Mouse (Mus musculus): ENCODE data around the gene Kcnk1. TPM values are rescaled to one million over a fixed set of nuclear protein-coding genes. Genes with fewer than 3 reads are reported as not detected.

Gene Kcnk1
- polyA plus RNA-seq, 1 experiment: 40.5 TPM

GRCm38 (mm10) chr8:126068136-126068535, 73.2 kb downstream of the Kcnk1 start:
- H3K27me3 ChIP-seq (ENCODE audit: control insufficient read depth, insufficient read depth, low read length): no peaks in the 10 kb centered on the region
- H3K36me3 ChIP-seq (ENCODE audit: control insufficient read depth, insufficient read depth, low read length): no peaks in the 10 kb centered on the region
- H3K4me1 ChIP-seq (ENCODE audit: control insufficient read depth, insufficient read depth, insufficient read length, low read length): no peaks in the 10 kb centered on the region
- no peak for TF ChIP-seq CTCF (IDR thresholded peaks at IDR 0.05; ENCODE audit: extremely low read depth, insufficient read length, insufficient replicate concordance, low read depth, low read length)
- no peak for TF ChIP-seq POLR2A (IDR thresholded peaks at IDR 0.05; ENCODE audit: low read depth, low read length)
- H3K4me3 ChIP-seq (ENCODE audit: low read depth, low read length): no peak overlapping the region
- no peak overlapping the region for H3K27ac ChIP-seq (ENCODE audit: insufficient read depth, low read depth, low read length)
- 82% methylated on average over 6 of the region's 6 CpGs for WGBS

GRCm38 (mm10) chr8:126072678-126073077, 77.7 kb downstream of the Kcnk1 start:
- Histone ChIP-seq H3K4me3 (ENCODE audit: low read depth, low read length) (no peak overlapping the region), H3K4me1 (ENCODE audit: control insufficient read depth, insufficient read depth, insufficient read length, low read length) (no peaks in the 10 kb centered on the region), H3K27me3 (ENCODE audit: control insufficient read depth, insufficient read depth, low read length) (no peaks in the 10 kb centered on the region), H3K36me3 (ENCODE audit: control insufficient read depth, insufficient read depth, low read length) (no peaks in the 10 kb centered on the region), H3K27ac (ENCODE audit: insufficient read depth, low read depth, low read length) (no peak overlapping the region)
- 61% methylated on average over 5 of the region's 5 CpGs for WGBS
- TF ChIP-seq POLR2A (IDR thresholded peaks at IDR 0.05; ENCODE audit: low read depth, low read length): no peak
- no peak for TF ChIP-seq CTCF (IDR thresholded peaks at IDR 0.05; ENCODE audit: extremely low read depth, insufficient read length, insufficient replicate concordance, low read depth, low read length)

GRCm38 (mm10) chr8:126073141-126073740, 78.3 kb downstream of the Kcnk1 start:
- TF ChIP-seq CTCF (IDR thresholded peaks at IDR 0.05; ENCODE audit: extremely low read depth, insufficient read length, insufficient replicate concordance, low read depth, low read length): no peak
- H3K4me3 ChIP-seq (ENCODE audit: low read depth, low read length): no peak overlapping the region
- no peak overlapping the region for H3K27ac ChIP-seq (ENCODE audit: insufficient read depth, low read depth, low read length)
- no peaks in the 10 kb centered on the region for H3K4me1 ChIP-seq (ENCODE audit: control insufficient read depth, insufficient read depth, insufficient read length, low read length)
- WGBS: 48% methylated on average over 7 of the region's 7 CpGs
- H3K27me3 ChIP-seq (ENCODE audit: control insufficient read depth, insufficient read depth, low read length): no peaks in the 10 kb centered on the region
- no peaks in the 10 kb centered on the region for H3K36me3 ChIP-seq (ENCODE audit: control insufficient read depth, insufficient read depth, low read length)

GRCm38 (mm10) chr8:126074111-126074510, 79.1 kb downstream of the Kcnk1 start:
- H3K27ac ChIP-seq (ENCODE audit: insufficient read depth, low read depth, low read length): no peak overlapping the region
- H3K36me3 ChIP-seq (ENCODE audit: control insufficient read depth, insufficient read depth, low read length): no peaks in the 10 kb centered on the region
- 78% methylated on average over 1 of the region's 1 CpGs for WGBS
- no peaks in the 10 kb centered on the region for H3K27me3 ChIP-seq (ENCODE audit: control insufficient read depth, insufficient read depth, low read length)
- H3K4me3 ChIP-seq (ENCODE audit: low read depth, low read length): no peak overlapping the region
- no peaks in the 10 kb centered on the region for H3K4me1 ChIP-seq (ENCODE audit: control insufficient read depth, insufficient read depth, insufficient read length, low read length)
- TF ChIP-seq CTCF (IDR thresholded peaks at IDR 0.05; ENCODE audit: extremely low read depth, insufficient read length, insufficient replicate concordance, low read depth, low read length) (no peak), POLR2A (IDR thresholded peaks at IDR 0.05; ENCODE audit: low read depth, low read length) (no peak)

- H3K4me1 ChIP-seq (ENCODE audit: control insufficient read depth, insufficient read depth, insufficient read length, low read length): no peaks in the 10 kb centered on the region
- H3K36me3 ChIP-seq (ENCODE audit: control insufficient read depth, insufficient read depth, low read length): no peaks in the 10 kb centered on the region
- H3K27ac ChIP-seq (ENCODE audit: insufficient read depth, low read depth, low read length): no peak overlapping the region
- 14% methylated on average over 10 of the region's 10 CpGs for WGBS
- H3K27me3 ChIP-seq (ENCODE audit: control insufficient read depth, insufficient read depth, low read length): no peaks in the 10 kb centered on the region
- TF ChIP-seq POLR2A (IDR thresholded peaks at IDR 0.05; ENCODE audit: low read depth, low read length): no peak
- peak; percentile 80 for TF ChIP-seq CTCF (IDR thresholded peaks at IDR 0.05; ENCODE audit: extremely low read depth, insufficient read length, insufficient replicate concordance, low read depth, low read length)
- H3K4me3 ChIP-seq (ENCODE audit: low read depth, low read length): no peak overlapping the region
These were observed 80.4 kb downstream of the Kcnk1 start for GRCm38 (mm10) chr8:126075400-126075799.

Other genes with a start within 250 kb of the Kcnk1 start
- gene Pcnx2, start 96.9 kb upstream of the Kcnk1 start, polyA plus RNA-seq (2012; rRNA removed): 0.08 and 0.39 TPM in 2 replicates
- gene Map3k21, start 84.7 kb upstream of the Kcnk1 start, polyA plus RNA-seq (2012; rRNA removed): 8.2 and 14.5 TPM in 2 replicates

Data from small intestine, adult 2 months (tissue).